Comparison of ENCODE assay signal across 26 mouse cellular contexts in the genomic region with DNA sequence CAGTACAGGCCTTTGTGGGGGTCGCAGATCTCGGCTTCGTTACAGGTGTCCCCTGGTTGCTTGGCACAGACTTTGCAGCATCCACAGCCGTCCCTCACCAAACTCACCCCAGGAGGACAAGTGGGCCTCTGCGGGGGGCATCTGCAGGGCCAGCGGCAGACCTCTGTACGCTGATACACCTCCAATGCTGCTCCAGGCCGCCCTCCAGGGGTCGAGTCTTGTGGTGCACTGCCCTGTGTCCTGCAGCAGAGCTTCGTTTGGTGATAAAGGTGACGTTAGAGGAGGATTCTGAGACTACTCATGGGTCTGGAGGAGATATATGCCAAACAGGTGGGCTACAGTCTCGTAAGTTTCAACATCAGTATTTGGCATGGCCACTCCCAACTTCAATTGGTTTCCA. TPM values are rescaled to one million over a fixed set of nuclear protein-coding genes. Genes with fewer than 3 reads are reported as not detected.
DNase-seq lines count a peak whose midpoint lies in the region; ATAC-seq and TF ChIP-seq lines count a peak whose summit lies in the region.
"Had no signal": no experiment of that assay in that cellular context is flagged by ENCODE, and none has a peak within 500 bp of the region (broad histone marks: within the 10 kb centered on the region; RNA-seq: fewer than 3 reads in every experiment).

No protein-coding gene starts in this region.

- H3K4me1 ChIP-seq in kidney, embryonic 14.5 days (ENCODE audit: control insufficient read depth, insufficient read depth, low read length) = peaks cover 8% of the 10 kb centered on the region; the same call in 1 of the 2 replicates
- peaks cover 5% of the 10 kb centered on the region; the same call in 1 of the 2 replicates for H3K4me1 ChIP-seq in thymus, adult 2 months (replicated peaks; ENCODE audit: control insufficient read depth, insufficient read depth, low read length)

- 0 out of 2 replicates have a peak, but pooled peaks have one; percentile 30 for TF ChIP-seq CTCF in thymus, adult 2 months (IDR thresholded peaks at IDR 0.05; ENCODE audit: borderline replicate concordance, control insufficient read depth, extremely low read depth, insufficient read depth, low read length, poor library complexity)

- peak; percentile 8; the same call in 1 of the 2 replicates for ATAC-seq in kidney, embryonic 14.5 days (ENCODE audit: low FRiP score, low TSS enrichment)
- ATAC-seq: intestine, embryonic 15.5 days; lung, postnatal 0 days; Patski had no signal

- H3K4me3 ChIP-seq in kidney, embryonic 14.5 days (ENCODE audit: low read length) = no peak overlapping the region
- no peak overlapping the region for H3K4me3 ChIP-seq in thymus, adult 2 months (ENCODE audit: control insufficient read depth, insufficient read depth, low read length)
- H3K4me3 ChIP-seq: embryonic facial prominence, embryonic 15.5 days; gastrocnemius, adult 2 months; heart, embryonic 13.5 days; intestine, embryonic 15.5 days; neural tube, embryonic 15.5 days had no signal

- WGBS in kidney, embryonic 14.5 days = 61% methylated on average over 12 of the region's 12 CpGs
- WGBS in thymus, adult 2 months = 90% methylated on average over 12 of the region's 12 CpGs

- H3K9ac ChIP-seq in kidney, embryonic 14.5 days (ENCODE audit: low read depth, low read length) = no peak overlapping the region
- H3K9ac ChIP-seq: embryonic facial prominence, embryonic 15.5 days; heart, embryonic 13.5 days; hindbrain, embryonic 14.5 days; intestine, embryonic 15.5 days; neural tube, embryonic 15.5 days had no signal

- H3K27ac ChIP-seq in kidney, embryonic 14.5 days (ENCODE audit: low read depth, low read length) = no peak overlapping the region
- no peak overlapping the region for H3K27ac ChIP-seq in thymus, adult 2 months (ENCODE audit: control insufficient read depth, insufficient read depth, low read length)
- H3K27ac ChIP-seq: embryonic facial prominence, embryonic 15.5 days; gastrocnemius, adult 2 months; heart, embryonic 13.5 days; hindbrain, embryonic 14.5 days; intestine, embryonic 15.5 days; kidney, postnatal 0 days; neural tube, embryonic 15.5 days had no signal

- H3K27me3 ChIP-seq in kidney, embryonic 14.5 days (ENCODE audit: control insufficient read depth, insufficient read depth, low read length) = no peaks in the 10 kb centered on the region
- H3K27me3 ChIP-seq in thymus, adult 2 months (ENCODE audit: control insufficient read depth, insufficient read depth, low read length) = no peaks in the 10 kb centered on the region
- H3K27me3 ChIP-seq: embryonic facial prominence, embryonic 15.5 days; heart, embryonic 13.5 days; intestine, embryonic 15.5 days; neural tube, embryonic 15.5 days; Patski had no signal

- DNase-seq in kidney, postnatal 10 days = no peak
- DNase-seq in thymus, adult 2 months = peak; percentile 34
- no peak for DNase-seq in thymus, postnatal 10 days (ENCODE audit: low spot score in 2 of 2)
- DNase-seq in R1 (ENCODE audit: low read depth, low spot score) = peak; percentile 46
- no peak for DNase-seq in urinary bladder, postnatal 14 days (ENCODE audit: low spot score)
- no peak for DNase-seq in adrenal gland, adult 2 months
- DNase-seq: adrenal gland, postnatal 25 days; cerebellum, adult 18-20 months; cerebellum, postnatal 25 days; gastrocnemius, adult 2 months; left cerebral cortex, postnatal 4 days; midbrain, embryonic 14.5 days; right cerebral cortex, postnatal 25 days had no signal

- H3K4me2 ChIP-seq in kidney, embryonic 14.5 days (replicated peaks; ENCODE audit: low read depth, low read length) = no peak overlapping the region
- H3K4me2 ChIP-seq: embryonic facial prominence, embryonic 15.5 days; heart, embryonic 13.5 days; hindbrain, embryonic 14.5 days; intestine, embryonic 15.5 days; neural tube, embryonic 15.5 days had no signal

- no peak for TF ChIP-seq POLR2A in thymus, adult 2 months (IDR thresholded peaks at IDR 0.05; ENCODE audit: control insufficient read depth, extremely low read depth, insufficient read depth, low read length, poor library complexity)

- no peaks in the 10 kb centered on the region for H3K9me3 ChIP-seq in kidney, embryonic 14.5 days (ENCODE audit: control insufficient read depth, low read length)
- H3K9me3 ChIP-seq: embryonic facial prominence, embryonic 15.5 days; heart, embryonic 13.5 days; intestine, embryonic 15.5 days; neural tube, embryonic 15.5 days had no signal

- H3K36me3 ChIP-seq in kidney, embryonic 14.5 days (ENCODE audit: control insufficient read depth, insufficient read depth, low read length) = no peaks in the 10 kb centered on the region
- H3K36me3 ChIP-seq in thymus, adult 2 months (ENCODE audit: control insufficient read depth, insufficient read depth, low read length) = peaks cover 14% of the 10 kb centered on the region
- H3K36me3 ChIP-seq: embryonic facial prominence, embryonic 15.5 days; heart, embryonic 13.5 days; intestine, embryonic 15.5 days; neural tube, embryonic 15.5 days had no signal

RNA-seq across cellular contexts. Expression of gene Ccn6, which starts 5.3 kb away (rescaled TPM):
- 0.37 and 0.41 TPM in 2 replicates for polyA plus RNA-seq in kidney, embryonic 14.5 days (2014; fragmentation: Nextera tagmentation; extraction: Ambion mirVana)
- polyA plus RNA-seq in thymus, adult 2 months (2012; rRNA removed) = not detected in 2 replicates
- not detected for total RNA-seq in adrenal gland, adult 2 months (2021)
- polyA plus RNA-seq in adrenal gland, adult 2 months (2012; rRNA removed) = 0.07 and 0.22 TPM in 2 replicates
- total RNA-seq: ES-E14; gastrocnemius, adult 2 months; granulocyte monocyte progenitor cell, adult 5-6 weeks; heart, postnatal 25 days had no signal
- polyA plus RNA-seq: C2C12; heart, embryonic 13.5 days; lung, postnatal 0 days had no signal

RNA-seq across cellular contexts. Expression of gene Tube1, which starts 24.5 kb away (rescaled TPM):
- 15.8 and 21.5 TPM in 2 replicates for polyA plus RNA-seq in kidney, embryonic 14.5 days (2014; fragmentation: Nextera tagmentation; extraction: Ambion mirVana)
- 113 and 120 TPM in 2 replicates for polyA plus RNA-seq in thymus, adult 2 months (2012; rRNA removed)
- total RNA-seq in adrenal gland, adult 2 months (2021) = 1 to 10 TPM in 1 of 2 experiments, under 1 TPM in 1; 0.72 to 1.0 TPM
- 0.30 and 1.2 TPM in 2 replicates for polyA plus RNA-seq in adrenal gland, adult 2 months (2012; rRNA removed)

RNA-seq across cellular contexts. Expression of gene Fam229b, which starts 24.6 kb away (rescaled TPM):
- 14.7 TPM in 2 replicates for polyA plus RNA-seq in kidney, embryonic 14.5 days (2014; fragmentation: Nextera tagmentation; extraction: Ambion mirVana)
- 0.80 and 1.6 TPM in 2 replicates for polyA plus RNA-seq in thymus, adult 2 months (2012; rRNA removed)
- 1 to 10 TPM; 3.1 to 5.3 TPM for total RNA-seq in adrenal gland, adult 2 months (2021)
- 0.57 and 0.94 TPM in 2 replicates for polyA plus RNA-seq in adrenal gland, adult 2 months (2012; rRNA removed)

Comparison
In these comparisons a context has a peak if more than half of its experiments do, and no peak if none do; other contexts are left out.
1. DNase-seq: peak in thymus, adult 2 months (single experiment) and R1 (single experiment); none in kidney, postnatal 10 days (single experiment), thymus, postnatal 10 days (0 of 2), urinary bladder, postnatal 14 days (single experiment) and adrenal gland, adult 2 months (single experiment).